Mouse (Mus musculus): ENCODE results near the gene Cntn4. TPM values are rescaled to one million over a fixed set of nuclear protein-coding genes. Genes with fewer than 3 reads are reported as not detected.

The Cntn4 gene
- total RNA-seq, 2 experiments from 2014 or later: 5.8 to 6.1 TPM

DNA sequence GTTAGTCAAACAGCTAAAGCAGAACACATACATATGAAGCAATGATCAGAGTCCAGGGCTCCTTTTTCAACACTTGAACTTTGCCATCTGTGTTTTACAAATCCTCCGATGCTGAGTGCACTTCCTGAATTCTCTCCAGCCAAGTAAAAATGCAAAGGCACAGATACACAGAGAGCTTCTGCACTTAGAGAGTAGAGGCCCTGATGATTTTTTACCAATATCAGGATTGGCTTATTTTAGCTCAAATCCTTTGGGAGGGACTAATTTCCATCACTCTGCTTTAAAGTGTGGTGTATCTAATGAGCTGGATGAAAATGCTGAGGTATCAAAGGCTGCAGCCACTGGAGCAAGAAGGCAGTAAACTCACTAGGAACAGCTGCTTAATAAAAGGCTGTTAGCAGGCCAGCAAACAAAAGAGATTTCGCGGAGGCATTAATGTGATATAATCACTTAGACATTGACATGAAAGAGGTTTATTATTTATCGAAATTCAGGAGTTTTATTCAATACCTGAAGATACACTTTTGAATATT lies 400.7 kb downstream of the Cntn4 start:
- no peak for DNase-seq (ENCODE audit: low spot score in 2 of 2)

GRCm38 (mm10) chr6:106078629-106079028 lies 401.2 kb downstream of the Cntn4 start:
- no peak for DNase-seq (ENCODE audit: low spot score in 2 of 2)

- DNase-seq (ENCODE audit: low spot score in 2 of 2): no peak
Observed at GRCm38 (mm10) chr6:106097856-106098255, 420.4 kb downstream of the Cntn4 start.

GRCm38 (mm10) chr6:106118523-106119081 lies 441.1 kb downstream of the Cntn4 start:
- no peak for DNase-seq (ENCODE audit: low spot score in 2 of 2)

DNA sequence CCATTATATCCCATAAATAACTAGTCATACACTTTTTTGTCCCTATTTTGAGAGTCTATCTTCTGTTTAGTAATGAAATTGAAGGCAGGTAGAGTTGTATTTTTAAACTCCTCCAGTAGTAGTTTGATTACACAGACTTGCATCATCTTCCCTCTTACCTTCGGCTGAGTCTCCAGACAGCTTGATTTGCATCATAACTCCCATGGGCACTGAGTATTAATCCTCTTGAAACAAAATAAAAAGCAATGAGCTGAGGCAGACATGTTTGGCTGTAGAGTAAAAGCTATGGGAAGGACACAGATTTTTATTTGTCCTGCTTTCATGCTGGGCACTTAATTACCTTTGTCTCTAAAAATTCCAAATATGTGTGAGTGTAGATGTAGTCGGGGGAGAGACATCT lies 476.1 kb downstream of the Cntn4 start:
- no peak for DNase-seq (ENCODE audit: low spot score in 2 of 2)

GRCm38 (mm10) chr6:106155362-106155761 lies 477.9 kb downstream of the Cntn4 start:
- DNase-seq (ENCODE audit: low spot score in 2 of 2): no peak

DNA sequence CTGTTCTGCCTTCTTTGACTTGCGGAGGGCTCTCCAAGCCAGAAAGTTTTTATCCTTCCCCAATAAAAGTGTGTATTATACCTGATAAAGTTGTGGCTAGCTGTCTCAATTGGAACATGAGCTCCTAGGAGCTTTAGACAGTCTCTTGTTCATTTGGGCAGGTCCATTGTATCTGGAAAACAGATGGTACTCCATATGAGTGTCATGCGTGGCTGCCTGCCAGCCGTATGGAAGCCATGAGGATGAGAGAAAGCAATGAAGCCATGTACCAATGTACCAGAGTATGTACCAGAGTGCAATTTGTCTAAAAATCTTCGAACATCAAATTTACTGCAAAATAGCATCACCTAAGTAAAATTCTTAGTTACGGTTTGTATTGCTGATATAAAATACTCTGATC lies 500.1 kb downstream of the Cntn4 start:
- no peak for DNase-seq (ENCODE audit: low spot score in 2 of 2)

DNA sequence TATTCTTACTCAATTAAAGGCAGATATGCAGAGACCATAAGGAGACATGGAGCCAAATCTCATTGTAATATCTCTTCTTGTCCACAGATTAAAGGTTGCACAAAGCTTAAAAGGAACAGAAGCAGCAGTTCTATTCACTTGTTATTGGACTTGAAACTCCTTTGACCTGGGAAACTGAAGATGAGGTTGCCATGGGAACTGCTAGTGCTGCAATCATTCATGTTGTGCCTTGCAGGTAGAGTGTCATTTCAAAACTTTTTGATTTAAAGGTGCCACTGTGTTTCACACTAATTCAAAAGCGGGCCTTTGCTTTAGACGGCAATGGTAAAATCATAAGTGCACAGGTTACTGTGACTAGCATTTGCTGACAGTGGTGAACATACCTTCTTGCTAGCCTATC lies 504.1 kb downstream of the Cntn4 start:
- no peak for DNase-seq (ENCODE audit: low spot score in 2 of 2)

DNA sequence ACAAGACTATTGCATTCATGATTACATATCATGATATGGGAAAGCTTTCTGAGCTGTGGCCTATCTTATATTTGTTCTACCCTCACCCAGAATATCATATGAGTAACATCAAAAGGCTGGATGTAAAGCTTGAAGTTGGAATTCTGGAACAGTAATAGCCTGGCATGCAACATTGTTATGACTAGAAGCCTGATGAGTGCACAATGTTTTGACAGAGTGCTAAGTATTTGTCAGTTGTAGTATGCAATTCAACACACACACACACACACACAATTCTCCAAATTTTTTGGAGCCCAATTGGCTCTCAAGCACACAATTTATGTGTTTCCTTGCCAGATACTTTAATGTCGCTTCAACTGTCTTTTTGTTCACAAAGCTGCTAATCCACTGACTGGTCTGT lies 523.5 kb downstream of the Cntn4 start:
- DNase-seq (ENCODE audit: low spot score in 2 of 2): no peak

GRCm38 (mm10) chr6:106207401-106207800 lies 529.9 kb downstream of the Cntn4 start:
- DNase-seq (ENCODE audit: low spot score in 2 of 2): peak in 1 of 2 experiments; percentile 3

DNA sequence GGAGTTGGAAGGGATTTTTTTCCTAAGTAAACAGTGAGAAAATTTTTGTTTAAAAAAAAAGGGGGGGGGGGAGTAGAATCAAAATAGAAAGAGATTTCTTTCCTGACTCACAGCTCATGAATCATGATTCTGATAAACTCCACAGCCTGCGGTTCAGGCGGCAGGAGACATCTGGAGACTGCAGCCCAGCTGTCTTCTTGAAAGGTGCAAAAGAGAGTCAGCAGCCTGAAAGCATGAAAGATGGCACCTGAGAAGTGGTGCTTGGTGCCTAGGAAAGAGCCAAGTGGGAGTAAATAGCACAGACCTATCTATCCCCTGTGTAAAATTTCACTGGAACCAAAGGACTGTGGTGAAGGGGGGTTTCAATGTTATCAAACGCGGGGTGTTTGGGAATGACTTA lies 535.6 kb downstream of the Cntn4 start:
- DNase-seq (ENCODE audit: low spot score in 2 of 2): no peak

GRCm38 (mm10) chr6:106237046-106237948 lies 559.8 kb downstream of the Cntn4 start:
- DNase-seq (ENCODE audit: low spot score in 2 of 2): no peak

DNA sequence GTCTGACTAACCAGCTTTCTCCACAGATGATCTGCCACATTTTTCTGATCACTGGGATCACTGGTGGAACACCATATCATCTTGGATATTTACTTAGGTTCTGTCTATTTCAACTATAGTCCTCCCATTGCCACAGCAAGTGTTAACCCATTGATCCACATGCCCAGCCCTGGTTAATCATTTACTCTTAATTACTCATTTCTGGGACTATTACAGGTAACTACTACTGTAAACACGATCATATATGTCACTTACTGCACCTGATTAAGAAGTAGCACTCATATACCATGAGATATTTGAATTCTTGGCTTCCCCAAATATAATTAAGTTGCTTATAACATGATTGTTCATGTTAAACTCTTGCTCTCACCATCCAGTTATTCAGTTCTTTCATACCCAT lies 564.1 kb downstream of the Cntn4 start:
- DNase-seq (ENCODE audit: low spot score in 2 of 2): no peak

DNA sequence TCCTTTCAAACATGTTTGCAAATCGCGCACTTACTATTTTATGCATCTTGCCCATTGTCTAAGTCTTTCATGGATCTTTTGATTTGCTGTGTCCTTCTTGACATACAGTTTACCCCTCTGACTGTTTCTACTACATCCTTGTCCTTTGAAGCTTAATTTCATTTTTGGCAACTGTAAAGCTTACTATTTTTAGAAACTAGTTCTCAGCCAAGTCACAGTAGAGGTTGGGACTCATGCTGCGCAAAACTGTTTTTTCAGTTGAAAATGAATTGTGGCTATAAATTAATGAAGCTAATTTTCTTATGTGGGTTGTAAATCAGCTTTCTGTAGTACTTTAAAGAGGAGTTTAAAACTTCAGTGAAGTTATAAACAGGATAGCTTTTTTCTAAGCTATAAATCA lies 585.9 kb downstream of the Cntn4 start:
- DNase-seq (ENCODE audit: low spot score in 2 of 2): no peak

GRCm38 (mm10) chr6:106265487-106265886 lies 588.0 kb downstream of the Cntn4 start:
- DNase-seq (ENCODE audit: low spot score in 2 of 2): no peak

GRCm38 (mm10) chr6:106266304-106266703 lies 588.8 kb downstream of the Cntn4 start:
- no peak for DNase-seq (ENCODE audit: low spot score in 2 of 2)

DNA sequence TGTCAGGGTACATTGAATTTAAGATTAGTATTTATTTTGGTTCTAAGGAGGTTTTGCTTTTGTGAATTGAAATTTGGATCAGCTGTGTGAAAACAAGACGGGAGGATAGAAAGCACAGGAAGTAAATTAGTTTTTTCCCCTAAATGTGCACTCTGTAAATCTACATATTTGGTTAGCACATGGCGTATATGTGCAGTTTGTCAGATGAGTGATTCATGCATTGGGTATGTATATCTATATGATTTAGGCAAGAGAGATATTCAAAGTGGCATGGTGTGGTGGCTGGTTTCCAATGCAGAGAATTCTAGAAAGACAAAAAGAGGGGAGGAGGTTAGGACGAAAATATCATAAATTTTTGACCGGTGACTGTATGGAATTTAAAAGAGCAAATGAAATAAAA lies 591.3 kb downstream of the Cntn4 start:
- DNase-seq (ENCODE audit: low spot score in 2 of 2): no peak

DNA sequence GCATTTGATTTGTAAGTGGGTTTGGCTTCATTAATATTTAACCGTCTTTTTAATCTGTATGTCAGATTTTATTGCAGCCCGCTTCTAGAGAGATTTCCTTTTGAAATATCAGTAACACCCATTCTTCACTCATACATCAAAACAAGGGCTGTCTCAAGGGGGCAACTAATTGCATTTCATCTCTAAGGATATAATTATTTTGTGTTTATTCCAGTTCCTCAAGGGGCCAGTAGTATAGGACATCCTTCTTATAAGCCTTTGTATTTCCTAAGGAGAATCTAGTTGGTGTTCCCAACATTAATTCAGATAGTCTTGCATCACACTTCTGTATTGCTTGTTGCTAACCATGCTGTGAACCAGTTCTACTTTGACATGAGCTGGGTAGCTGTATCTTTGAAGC lies 599.7 kb downstream of the Cntn4 start:
- DNase-seq (ENCODE audit: low spot score in 2 of 2): no peak

DNA sequence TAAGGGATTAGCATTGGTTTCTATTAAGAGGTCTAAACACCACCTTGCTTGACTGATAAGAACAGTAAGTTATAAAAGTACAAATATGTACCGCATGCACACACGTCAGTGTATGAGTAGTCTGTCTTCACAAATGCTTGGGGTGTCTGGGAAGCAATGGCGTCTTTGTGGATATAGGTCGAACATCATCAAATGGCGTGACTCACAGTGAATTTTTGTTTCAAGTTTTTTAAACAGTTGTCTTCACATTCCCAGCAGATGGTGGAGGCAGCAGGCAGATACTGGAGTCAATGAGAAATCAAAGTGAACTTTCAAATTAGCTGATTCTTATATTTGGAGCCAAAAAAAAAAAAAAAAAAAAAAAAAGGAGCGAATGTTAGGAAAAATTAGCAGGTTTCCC lies 604.2 kb downstream of the Cntn4 start:
- DNase-seq (ENCODE audit: low spot score in 2 of 2): no peak

DNA sequence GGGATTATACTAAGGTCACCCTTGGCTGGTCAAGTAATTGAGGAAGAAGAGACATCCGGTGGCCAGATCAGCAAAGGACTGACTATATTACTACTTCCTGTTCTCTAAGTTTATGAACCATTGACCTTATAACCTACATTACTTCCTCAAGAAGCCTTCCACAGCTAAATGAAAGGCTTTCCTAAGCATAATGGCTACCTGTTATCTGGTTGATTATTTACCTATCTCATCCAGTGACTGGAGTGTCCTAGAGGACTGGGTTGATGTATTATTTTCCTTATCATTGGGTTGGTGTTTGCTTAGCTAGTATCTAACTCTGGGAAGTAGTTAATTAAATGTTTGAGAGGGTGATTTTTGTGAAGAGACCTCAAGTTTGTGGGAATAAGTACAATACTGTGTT lies 606.4 kb downstream of the Cntn4 start:
- no peak for DNase-seq (ENCODE audit: low spot score in 2 of 2)

DNA sequence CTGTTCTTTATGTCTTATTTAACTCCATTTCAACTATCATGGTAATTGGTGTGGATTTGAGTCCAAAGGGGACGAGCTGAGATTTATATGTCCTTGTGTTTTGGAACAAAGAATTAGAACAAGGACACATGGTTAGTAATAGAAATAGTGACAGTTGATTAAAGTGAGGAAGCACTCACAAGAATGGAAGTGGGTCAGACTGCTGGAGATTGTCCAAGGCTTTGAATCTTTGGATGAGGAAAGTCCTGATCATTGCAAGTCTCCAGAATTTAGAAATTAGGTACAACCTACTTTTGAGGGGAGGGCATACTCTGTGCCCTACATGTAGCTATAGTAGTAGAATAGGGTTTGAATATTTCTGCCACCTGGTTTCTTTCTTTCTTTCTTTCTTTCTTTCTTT lies 622.0 kb downstream of the Cntn4 start:
- DNase-seq (ENCODE audit: low spot score in 2 of 2): no peak

GRCm38 (mm10) chr6:106300179-106300578 lies 622.7 kb downstream of the Cntn4 start:
- DNase-seq (ENCODE audit: low spot score in 2 of 2): no peak

DNA sequence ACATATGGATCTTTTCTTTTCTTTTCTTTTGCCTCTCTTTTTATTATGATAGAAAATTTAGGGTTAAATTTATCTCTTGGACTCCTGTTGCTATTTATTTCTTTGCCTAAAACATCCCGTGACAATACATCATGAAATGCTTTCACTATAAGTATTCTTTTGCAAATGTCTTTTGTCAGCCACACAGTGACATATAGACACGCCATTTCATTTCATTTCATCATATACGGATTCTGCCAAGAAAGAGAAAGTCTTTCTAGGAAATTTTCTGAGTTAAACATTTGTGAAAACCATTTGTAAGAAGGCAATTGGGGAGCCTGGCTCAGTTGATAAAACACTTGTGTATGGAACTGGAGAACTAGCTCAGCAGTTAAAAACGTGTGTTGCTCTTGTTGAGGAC lies 625.0 kb downstream of the Cntn4 start:
- DNase-seq (ENCODE audit: low spot score in 2 of 2): no peak

All from adrenal gland, postnatal 4 days (tissue).